Mouse (Mus musculus): Measurements from ENCODE around the gene Zfp213. TPM values are rescaled to one million over a fixed set of nuclear protein-coding genes. Genes with fewer than 3 reads are reported as not detected.
A peak's percentile ranks its signal among the peaks of the same experiment; 100 is the strongest.
"Not testable (repeated sequence)": the region's sequence is repeated elsewhere in the genome, so short reads cannot be mapped to it uniquely, and the experiment has no call there.

Gene Zfp213
- 12.0 and 12.8 TPM in 2 replicates for total RNA-seq (2021)
- long read RNA-seq, transcript Zfp213-201 (6 exons, 2,686 nt): major isoform, 19 of 26 reads
- long read RNA-seq, partial matches to known transcripts: 2 of 26 reads
- long read RNA-seq, other reads (novel, unspliced or antisense): 5 of 26 reads

- DNase-seq: peak; percentile 98
Measured at GRCm38 (mm10) chr17:23563595-23564367, at the start of gene Zfp213. Gene Zfp213, minus strand, starts transcription at chr17:23564238.

GRCm38 (mm10) chr17:23610361-23610800 lies 46.3 kb upstream of the Zfp213 start:
- DNase-seq: peak; percentile 66

GRCm38 (mm10) chr17:23609612-23610011 lies 45.6 kb upstream of the Zfp213 start:
- DNase-seq: no peak

GRCm38 (mm10) chr17:23605220-23605619 lies 41.2 kb upstream of the Zfp213 start:
- DNase-seq: no peak

- no peak for DNase-seq
Measured at GRCm38 (mm10) chr17:23604394-23604793, 40.4 kb upstream of the Zfp213 start.

- DNase-seq: no peak
Measured at GRCm38 (mm10) chr17:23603542-23603941, 39.5 kb upstream of the Zfp213 start.

GRCm38 (mm10) chr17:23603077-23603476 lies 39.0 kb upstream of the Zfp213 start:
- DNase-seq: no peak

GRCm38 (mm10) chr17:23601836-23602585 lies 38.0 kb upstream of the Zfp213 start:
- DNase-seq: no peak

GRCm38 (mm10) chr17:23600641-23601622 lies 36.9 kb upstream of the Zfp213 start, which contains the start of gene Zscan10:
Gene Zscan10, plus strand, starts transcription at chr17:23600856.
- no peak for DNase-seq

- DNase-seq: no peak
Measured at GRCm38 (mm10) chr17:23599605-23600063, 35.6 kb upstream of the Zfp213 start.

GRCm38 (mm10) chr17:23598582-23599552 lies 34.8 kb upstream of the Zfp213 start, which contains the start of gene Zfp13:
Gene Zfp13, minus strand, starts transcription at chr17:23599487.
- peak; percentile 83 for DNase-seq

GRCm38 (mm10) chr17:23595139-23595538 lies 31.1 kb upstream of the Zfp213 start:
- not testable (repeated sequence) for DNase-seq

- no peak for DNase-seq
Measured at GRCm38 (mm10) chr17:23592926-23593300, 28.9 kb upstream of the Zfp213 start.

GRCm38 (mm10) chr17:23592208-23592925 lies 28.3 kb upstream of the Zfp213 start:
- DNase-seq: peak; percentile 96

- DNase-seq: no peak
Measured at GRCm38 (mm10) chr17:23587253-23587652, 23.2 kb upstream of the Zfp213 start.

GRCm38 (mm10) chr17:23585721-23586491 lies 21.9 kb upstream of the Zfp213 start:
- DNase-seq: peak; percentile 10

GRCm38 (mm10) chr17:23584786-23585185 lies 20.7 kb upstream of the Zfp213 start:
- DNase-seq: peak; percentile 35

GRCm38 (mm10) chr17:23575951-23576552 lies 12.0 kb upstream of the Zfp213 start:
- no peak for DNase-seq

Data from adrenal gland, postnatal 25 days (tissue).